Mouse (Mus musculus): Measurements from ENCODE around the gene Serpina5.
A peak's percentile ranks its signal among the peaks of the same experiment; 100 is the strongest.
"Not testable (repeated sequence)": the region's sequence is repeated elsewhere in the genome, so short reads cannot be mapped to it uniquely, and the experiment has no call there.

Gene Serpina5

DNA sequence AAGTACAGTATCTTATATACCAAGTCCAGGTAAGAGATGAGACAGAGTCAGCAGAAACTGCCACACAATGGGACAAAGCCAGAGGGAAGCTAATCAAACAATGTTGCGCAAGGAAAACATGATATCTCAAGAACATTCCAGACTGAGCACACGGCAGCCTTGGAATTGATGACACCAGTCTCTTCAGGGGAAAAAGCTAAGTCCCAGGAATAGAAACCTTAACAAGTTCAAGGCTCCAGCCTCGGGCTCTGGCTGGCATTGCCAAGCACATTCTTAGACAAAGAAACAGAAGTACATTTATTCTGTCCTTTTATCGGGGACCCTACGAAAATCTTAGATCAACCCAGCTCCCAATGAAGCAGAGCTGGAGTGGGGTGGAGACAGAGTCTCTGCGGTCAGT is at the start of gene Serpina5:
Serpina5 (plus strand) TSS at position 346 of the 400 bp plus-strand sequence.
- no peak for DNase-seq (ENCODE audit: low spot score)

DNA sequence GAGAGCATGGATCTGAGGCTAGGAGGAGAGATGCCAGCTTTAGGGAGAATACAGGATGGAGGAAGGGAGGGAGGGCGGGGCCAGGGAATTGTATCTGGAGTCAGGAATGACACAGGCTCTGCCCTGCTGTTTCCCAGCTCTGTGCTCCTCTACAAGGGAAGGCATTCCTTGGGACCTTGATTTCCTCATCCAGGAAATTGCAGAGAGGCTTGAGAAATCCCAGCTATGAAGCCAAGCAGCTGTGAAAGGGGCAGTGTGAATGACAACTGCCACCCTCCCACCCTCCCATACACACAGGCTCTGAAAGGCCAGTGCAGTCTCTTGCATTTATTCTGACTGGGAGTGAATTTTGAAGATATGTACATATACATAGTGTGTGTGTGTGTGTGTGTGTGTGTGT is 46.9 kb upstream of the Serpina5 start:
- DNase-seq (ENCODE audit: low spot score), result no peak

DNA sequence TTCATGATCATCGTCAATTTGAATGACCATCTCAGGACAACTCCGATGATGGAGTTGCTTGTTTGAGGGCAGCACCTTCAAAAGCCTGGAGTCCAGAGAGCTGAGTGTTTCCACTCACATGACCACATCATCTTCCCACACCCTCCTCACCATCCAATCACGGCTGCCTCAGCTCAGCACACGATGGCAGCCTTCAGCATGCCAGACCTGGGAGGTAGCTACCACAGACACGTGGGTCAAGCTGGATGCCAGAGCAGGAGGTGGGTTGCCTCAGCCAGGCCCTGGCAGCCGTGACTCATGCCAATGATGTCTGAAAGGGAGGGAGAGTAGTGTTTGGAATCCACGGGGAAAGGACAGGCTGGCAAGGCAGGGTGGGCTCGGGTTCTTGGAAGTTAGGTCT is 45.2 kb upstream of the Serpina5 start:
- no peak for DNase-seq (ENCODE audit: low spot score)

DNA sequence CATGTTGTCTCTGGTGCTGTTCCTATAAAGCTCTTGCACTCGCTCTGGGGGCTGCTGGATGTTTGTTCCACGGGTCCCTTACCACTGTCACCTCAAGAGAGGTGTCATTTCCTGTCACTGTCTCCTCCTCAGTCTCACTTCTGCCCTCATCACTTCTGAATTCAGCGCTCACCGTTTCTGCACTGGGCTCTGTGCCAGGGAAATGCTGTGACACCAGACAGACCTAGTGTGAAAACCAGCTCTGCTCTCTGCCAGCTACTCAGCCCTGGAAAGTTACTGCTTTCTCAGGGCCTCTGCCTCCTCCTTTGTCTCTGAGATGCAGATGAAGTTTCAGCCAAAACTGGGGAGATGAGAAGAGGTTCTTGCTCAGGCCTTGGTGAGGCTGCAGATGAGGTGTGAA is 43.9 kb upstream of the Serpina5 start:
- DNase-seq (ENCODE audit: low spot score), result no peak

DNA sequence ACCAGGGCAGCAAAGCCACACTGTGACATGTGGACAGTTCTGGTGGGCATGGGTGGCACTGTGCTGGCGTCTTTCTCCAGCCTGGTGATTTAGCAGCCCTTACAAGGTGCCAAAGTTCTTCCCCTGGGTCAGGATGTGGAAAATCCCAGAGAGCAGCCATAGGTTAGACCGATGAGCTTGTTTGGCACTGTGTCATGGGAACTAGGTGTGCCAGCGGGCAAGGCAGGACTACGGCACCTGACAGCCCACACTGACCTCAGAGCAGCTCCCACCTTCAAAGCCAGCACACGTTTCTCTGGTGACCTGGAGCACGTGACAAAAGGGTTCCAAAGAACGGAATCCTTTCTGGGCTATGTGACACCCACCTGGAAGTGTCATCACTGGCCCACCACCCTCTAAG is 43.4 kb upstream of the Serpina5 start:
- DNase-seq (ENCODE audit: low spot score), result no peak

DNA sequence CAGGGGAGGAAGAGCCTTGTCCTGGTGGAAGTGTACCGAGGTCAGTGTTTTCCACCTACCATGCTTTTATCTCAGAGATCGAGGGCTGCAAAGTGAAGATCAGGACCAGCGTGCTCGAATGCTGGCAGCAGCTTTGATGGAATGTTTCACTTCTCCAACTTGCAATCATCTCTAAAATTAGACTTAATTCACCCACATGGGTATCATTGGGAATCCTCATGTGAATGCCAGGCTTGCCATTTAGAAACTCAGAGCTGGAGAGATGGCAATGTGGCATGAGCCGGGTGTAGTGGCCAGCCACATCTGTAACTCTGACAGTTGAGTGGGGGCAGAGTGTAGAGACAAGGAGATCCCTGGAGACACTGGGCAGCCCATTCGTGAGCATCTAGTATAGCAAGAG is 40.8 kb upstream of the Serpina5 start:
- no peak for DNase-seq (ENCODE audit: low spot score)

DNA sequence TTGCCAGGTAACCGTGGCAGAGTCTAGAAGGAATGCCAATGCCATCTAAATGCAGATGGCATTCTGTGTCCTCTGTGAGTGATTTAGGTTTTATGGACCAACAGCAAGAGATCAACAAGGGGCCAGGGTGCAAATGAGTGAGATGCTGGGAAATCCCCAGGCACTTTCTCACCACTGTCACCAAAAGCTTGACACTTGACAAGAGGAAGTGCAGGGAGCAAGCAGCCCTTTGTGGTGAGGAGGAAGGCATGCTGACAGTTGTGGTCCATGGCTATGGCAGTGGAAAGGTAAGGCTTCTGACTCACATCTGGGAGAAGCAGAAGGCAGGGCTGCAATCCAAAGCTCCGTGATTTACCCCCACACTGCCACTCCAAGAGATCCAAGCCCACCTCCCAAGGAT is 39.1 kb upstream of the Serpina5 start:
- DNase-seq (ENCODE audit: low spot score), result no peak

DNA sequence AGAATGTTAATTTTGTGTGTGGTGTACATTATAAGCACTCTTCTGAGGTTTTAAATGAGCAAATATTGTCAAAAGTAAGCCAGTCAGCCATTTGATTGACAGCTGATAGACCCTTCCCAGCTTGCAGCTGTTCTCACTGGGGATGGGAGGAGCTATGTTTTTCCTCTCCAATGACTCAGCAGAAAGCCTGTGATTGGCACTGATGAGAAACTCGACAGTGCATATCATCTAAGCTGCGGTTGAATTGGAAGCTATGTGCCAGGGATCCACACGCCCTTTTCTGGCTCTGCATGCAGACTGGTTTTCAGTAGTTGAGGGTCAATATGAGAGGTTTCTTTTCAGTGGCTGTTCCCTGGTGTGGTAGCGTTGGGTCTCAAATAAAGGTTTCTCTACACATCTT is 36.4 kb upstream of the Serpina5 start:
- DNase-seq (ENCODE audit: low spot score), result no peak

DNA sequence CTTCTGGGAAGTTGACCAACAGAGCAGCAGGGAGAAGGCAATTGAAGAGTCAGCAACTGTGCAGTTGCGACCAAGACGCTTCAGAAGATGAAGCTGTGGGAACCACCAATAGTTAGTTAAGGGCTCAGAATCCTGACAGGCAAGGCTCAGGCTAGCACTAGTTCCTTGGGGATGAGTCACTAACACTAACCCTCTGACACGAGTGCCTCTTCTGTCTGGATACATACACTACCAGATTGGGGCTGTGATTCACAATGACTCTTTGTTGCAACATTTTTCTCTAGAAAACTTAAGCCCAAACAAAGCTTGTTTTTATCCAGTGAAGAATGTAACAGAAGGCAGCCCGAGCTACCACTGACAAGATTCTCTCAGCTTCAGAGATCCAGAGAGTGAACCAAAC is 35.9 kb upstream of the Serpina5 start:
- DNase-seq (ENCODE audit: low spot score), result no peak

DNA sequence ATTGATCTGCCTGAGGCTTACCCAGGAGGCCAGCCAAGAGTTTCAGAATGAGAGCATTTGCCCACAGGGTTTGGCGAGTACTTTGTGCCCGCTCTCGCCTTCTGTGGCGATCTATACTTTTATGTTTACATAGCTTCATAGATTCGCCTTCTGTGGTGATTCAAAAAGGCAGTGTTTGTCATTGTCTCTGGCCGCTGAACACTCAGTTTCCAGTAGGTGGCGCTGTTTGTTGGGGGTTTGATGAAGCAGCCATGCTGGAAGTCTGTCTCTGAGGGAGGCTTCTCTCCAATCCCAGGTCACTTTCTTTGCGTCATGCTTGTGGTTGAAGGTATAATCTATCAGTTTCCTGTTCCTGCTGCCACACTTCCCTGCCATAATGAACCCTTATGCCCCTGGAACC is 34.7 kb upstream of the Serpina5 start:
- peak; percentile 77 for DNase-seq (ENCODE audit: low spot score)

DNA sequence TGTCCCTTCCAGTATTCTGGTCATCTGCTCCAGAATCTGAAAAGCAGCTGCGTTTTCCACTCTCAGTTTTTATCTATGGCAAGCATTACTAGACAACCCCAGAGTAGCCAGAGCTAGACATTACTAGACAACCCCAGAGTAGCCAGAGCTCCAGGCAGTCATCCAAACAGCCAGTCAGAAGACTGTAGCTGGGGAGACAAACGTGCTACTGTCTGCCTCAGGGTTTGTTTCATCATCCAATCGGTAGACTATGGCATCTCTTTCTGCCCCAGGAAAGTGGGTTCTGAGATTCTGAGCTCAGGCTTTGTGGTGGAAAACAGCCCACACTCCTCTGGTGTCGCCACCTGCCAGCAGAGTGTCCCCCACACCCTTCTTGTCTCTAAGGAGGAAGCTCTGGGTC is 33.4 kb upstream of the Serpina5 start:
- no peak for DNase-seq (ENCODE audit: low spot score)

DNA sequence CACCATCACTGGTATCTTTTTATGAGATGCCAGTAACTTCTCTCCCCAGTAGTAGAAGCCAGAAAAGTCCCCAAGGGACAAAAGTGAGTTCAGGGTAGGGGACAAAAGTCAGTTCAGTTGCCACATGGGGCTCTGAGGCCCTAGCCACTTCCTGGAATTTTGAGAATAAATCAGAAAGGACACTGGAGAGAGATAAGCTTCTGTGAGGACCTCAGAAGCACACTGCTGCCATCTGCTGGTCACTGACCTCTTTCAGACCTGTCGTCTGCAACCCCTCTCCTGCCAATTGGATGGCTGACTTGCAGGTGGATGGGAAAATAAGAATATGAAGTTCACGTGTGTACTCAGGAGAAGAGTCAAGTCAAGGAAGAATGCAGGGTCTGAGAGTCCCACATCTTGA is 31.3 kb upstream of the Serpina5 start:
- DNase-seq (ENCODE audit: low spot score), result peak; percentile 91

DNA sequence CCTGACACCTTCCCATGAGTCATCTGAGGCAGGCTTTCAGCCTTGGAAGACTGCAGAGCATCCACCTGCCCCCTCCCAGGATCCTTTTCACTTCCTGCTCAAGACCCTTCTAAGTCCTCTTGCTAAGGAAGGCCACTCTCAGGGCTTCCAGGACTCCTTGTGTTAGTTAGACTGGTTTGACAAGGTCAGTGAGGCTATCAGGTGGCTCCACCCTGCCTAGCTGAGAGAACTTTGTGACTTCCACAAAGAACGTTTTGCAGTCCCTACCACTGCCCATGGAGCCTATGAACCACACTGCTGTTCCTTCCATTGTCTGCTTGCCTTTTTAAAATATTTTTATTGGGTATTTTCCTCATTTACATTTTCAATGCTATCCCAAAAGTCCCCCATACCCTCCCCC is 29.2 kb upstream of the Serpina5 start:
- DNase-seq (ENCODE audit: low spot score), result no peak

DNA sequence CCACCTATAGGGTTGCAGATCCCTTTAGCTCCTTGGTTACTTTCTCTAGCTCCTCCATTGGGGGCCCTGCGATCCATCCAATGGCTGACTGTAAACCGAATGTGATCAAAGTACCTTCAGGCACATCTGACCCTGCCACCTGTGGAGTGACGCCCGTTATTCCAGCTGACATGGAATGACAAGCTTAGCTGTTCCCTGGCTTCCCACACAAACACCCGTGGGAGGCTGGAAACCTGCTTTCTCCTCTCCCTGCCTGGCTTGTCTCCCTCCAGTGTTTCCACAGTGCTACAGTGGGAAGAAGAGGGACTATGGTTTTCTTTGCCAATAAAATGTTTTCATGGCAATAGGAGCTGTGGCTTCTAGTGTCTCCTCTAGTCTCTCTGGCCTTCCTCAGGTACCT is 28.6 kb upstream of the Serpina5 start:
- no peak for DNase-seq (ENCODE audit: low spot score)

DNA sequence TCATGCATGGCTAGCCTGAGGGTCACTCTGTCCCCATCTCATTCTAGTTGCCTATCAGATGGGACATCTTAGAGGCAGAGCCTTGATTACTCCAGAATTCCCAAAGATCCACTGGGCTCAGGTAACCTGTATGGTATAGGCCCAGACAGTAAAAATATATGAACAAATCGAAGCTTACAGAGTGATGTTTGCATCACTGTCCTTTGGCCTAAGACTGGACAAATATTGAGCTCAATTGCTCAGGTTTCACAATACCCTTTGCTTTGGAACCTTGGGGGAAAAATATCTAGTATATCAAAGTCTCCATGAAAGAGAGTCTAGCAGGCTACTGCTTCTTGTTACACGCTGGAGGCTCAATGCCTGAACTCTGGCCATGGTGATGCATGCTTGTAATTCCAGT is 10.8 kb upstream of the Serpina5 start:
- no peak for DNase-seq (ENCODE audit: low spot score)

DNA sequence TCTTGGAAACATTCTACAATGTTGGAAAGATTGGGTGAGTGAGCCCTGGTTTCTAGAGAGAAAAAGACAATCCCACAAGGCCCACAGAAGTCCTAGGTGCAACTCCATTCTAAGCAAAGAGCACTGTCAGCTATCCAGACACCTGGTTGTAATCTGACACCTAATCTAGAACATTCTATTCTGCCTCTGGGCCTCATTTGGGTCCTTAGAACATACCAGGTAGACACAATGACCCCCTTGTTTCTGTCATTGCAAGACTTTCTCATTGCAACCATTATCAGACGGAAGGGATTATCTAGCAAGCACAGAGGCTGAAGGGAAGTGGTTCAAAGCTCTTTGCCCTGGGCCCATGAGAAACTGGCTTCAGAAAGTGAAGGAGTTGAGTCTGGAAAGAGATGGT is 9.6 kb upstream of the Serpina5 start:
- no peak for DNase-seq (ENCODE audit: low spot score)

DNA sequence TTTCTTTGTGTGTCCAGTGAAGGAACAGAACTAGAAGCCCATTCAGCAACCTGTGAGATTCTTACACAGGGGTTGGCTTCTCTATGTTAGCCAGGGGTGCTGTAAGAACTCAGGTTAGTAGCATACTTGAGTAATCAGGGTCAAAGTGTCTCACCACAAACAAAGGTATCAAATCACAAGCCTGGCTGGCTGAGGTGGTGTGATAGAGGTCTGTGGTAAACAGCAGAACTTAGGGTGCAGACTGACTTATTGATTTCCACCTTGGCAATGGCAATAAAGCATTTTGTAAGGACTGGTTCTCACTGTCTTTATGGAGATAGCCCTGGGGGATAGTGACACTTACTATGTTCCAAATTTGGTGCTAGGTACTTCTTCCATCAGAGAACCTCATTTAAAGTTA is 4.9 kb downstream of the Serpina5 start:
- no peak for DNase-seq (ENCODE audit: low spot score)

DNA sequence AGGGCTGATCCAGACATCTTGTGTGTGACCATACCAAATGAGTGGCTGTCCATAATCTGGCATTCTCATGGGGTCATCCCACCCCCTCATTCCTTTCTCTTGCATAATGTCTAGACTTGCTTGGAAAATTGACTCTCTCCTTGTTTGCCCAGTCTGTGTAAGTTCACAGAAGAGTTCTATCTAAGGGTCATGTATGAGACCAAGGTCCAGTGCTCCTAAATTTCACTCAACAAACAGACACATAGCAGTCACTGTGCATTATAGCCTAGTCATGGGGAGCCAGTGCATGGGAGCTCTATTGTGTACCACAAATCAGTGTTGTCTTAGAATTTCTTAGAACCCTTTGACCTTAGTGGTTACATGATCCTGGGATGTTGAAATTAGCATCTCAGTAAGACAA is 6.0 kb downstream of the Serpina5 start:
- no peak for DNase-seq (ENCODE audit: low spot score)

DNA sequence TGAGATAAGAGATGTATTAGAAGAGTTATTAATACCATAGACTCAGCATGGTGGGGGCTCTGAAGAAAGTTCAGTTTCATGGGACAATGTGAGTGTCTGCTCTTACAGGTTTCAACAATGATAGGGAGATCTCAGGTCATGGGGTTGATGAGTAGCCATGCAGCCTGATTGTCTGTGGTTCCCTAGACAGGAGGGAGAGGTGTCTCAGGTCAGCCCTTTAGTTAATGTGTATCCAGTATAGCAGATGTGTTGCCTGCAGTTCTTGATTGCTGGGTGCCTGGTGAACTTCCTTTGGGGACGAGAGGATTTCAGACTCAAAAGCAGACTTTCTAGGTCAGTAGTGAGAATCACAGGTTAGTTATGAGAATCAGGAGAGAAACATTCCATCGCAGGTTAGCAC is 7.6 kb downstream of the Serpina5 start:
- DNase-seq (ENCODE audit: low spot score), result no peak

DNA sequence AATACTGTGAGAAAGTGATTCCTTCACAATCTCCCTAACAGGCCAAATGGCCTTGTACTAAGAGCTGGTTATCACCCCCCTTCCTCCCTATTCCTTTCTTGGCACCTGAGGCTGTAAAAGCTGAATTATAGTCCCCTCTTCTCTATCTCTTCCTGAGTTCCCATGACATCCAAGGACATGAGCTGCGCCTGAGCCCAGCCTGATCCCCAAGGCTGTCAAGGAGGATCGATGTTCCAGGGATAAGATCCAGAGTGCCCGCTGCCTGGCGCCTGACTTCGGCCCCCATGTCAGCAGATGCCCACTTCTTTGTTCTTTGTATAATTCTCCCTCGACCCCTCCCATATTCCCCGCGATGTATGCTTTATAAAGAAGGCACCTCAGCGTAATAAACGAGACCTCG is 11.4 kb downstream of the Serpina5 start, which contains the start of gene Serpina3a:
Serpina3a (plus strand) TSS at position 392 of the 400 bp plus-strand sequence.
- not testable (repeated sequence) for DNase-seq (ENCODE audit: low spot score)

DNA sequence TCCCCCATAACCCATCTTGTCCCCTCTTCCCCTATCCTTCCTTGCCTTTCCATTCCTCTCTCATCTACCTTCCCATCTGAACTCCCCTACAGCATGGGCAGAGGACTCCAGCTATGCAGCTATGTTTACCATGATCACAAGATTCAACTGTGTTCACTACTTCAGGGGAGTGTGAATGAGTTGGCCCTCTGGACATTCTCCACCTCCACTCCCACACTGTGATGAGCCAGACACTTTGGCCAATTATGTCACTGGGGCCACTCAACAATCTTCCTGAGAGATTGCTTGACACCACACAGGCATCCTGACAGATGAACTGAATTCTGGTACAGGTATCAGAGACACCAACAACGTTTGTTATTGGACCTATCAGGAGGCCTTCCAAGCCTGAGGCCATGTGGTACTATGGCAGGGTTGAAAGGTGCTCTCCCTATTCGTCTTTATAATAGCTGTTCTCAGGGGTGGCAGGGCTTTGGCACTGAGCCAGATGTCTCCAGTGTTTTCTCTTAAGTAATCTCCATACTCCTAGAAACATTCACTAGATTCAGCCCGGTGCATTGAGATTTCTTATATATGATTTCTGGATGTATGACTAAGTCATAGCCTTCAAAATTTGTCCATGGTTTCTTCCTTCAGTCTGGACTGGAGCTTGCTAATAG is 14.1 kb downstream of the Serpina5 start:
- DNase-seq (ENCODE audit: low spot score), result no peak

DNA sequence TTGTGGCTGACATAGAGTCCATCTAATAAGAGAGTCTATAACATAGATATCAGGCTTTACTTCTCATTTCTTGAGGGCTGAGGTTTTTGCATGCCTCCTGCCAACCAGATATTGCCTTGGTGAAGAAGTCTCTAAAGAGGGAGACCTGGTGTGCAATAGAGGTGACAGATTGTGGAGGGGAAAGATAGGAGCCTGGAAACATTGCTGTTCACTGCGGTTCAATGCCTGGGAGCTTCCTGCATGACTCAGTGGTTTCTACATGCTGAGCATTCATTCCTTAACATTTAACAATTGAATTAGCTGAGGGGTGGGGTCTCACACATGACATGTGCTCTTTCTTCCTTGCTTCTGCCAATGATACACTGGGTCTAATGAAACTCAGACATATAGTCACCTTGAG is 22.2 kb downstream of the Serpina5 start:
- no peak for DNase-seq (ENCODE audit: low spot score)

DNA sequence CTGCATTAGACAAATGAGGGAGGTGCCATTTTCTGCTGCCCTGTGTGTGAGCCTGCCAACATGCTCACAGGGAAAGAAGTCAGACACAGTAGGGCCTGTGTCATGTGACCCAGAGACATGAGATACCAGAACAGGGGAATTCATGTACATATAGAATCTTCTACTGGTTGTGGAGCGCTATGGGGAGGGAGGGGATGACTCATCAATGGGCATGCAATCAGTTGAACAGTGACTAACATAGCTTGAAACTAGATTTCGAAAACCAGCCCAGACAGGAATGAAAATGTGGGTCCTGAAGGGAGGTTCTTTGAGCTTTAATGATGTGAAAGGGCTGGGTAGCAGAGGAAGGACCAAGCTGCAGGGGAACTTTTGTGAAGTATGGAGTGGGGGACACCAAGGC is 23.1 kb downstream of the Serpina5 start:
- DNase-seq (ENCODE audit: low spot score), result no peak

DNA sequence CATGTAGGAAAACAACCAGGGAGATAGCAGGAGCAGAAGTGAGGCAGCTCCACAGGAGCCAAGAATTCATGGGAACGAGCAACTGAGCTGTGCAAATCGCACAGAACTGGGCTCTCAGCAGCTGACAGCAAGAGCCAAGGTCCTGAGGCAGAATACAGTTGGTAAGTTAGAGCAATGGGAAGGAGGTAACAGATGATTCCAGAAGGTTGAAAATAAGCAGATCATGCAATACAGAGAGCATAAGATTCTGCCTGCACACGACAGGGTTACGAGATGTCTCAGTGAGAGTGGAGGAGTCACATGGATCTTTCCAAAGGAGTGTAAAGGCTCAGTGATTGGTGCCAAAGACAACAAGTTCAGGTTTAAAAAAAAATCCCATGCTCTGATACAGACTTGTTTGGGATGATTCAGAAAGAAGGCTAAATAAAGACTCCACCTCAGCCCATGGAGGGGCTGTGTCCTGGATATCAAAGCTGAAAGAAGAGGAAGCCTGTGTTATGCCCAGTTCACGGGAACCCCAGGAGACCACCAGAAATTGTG is 24.2 kb downstream of the Serpina5 start:
- DNase-seq (ENCODE audit: low spot score), result no peak
